Mouse (Mus musculus) gastrocnemius, postnatal 10 days (tissue): Measurements from ENCODE around the gene Meis1. TPM values are rescaled to one million over a fixed set of nuclear protein-coding genes. Genes with fewer than 3 reads are reported as not detected.

Experiments used
- DNase-seq: peaks from one replicate; pipeline ENCODE4 v3.0.0; 2021; ENCODE audit warnings: mixed read lengths
- total RNA-seq, 2 experiments: library from RNA; stranded (reverse); gene quantifications; 2 replicates each; pipeline ENCODE4 v1.2.3; 2021

Meis1 gene
- total RNA-seq, 2 experiments from 2014 or later, result 6.0 to 7.1 TPM

- no peak for DNase-seq
Observed at GRCm38 (mm10) chr11:18990244-18990677, 28.5 kb downstream of the Meis1 start.

DNA sequence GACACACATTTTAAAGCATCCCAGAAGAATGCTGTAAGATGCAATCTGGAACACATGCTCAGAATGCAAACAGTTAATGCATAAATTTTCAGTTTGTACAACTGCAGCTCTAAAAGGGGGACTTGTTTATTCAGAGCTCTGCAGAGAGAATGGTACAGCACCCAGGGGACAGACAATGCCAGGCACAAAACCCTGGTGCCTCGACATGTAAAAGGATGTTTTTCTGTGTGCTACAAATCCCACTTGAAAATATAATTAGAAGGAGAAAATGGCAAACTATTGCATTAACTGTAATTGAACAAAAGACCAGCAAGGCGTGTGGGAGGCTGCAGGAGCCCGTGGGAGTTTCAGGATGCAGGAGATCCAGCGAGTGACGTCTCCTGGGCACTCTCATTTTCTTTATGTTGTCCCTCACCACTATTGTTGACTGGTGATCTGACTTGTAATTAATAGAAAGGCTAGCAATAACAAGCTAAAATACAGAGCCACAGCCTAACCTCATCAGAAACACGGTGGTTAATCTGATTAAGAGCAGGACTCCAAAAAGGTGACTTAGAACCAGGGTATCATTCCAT lies 29.0 kb downstream of the Meis1 start:
- DNase-seq, result no peak

GRCm38 (mm10) chr11:18988637-18989263 lies 30.0 kb downstream of the Meis1 start:
- no peak for DNase-seq

DNA sequence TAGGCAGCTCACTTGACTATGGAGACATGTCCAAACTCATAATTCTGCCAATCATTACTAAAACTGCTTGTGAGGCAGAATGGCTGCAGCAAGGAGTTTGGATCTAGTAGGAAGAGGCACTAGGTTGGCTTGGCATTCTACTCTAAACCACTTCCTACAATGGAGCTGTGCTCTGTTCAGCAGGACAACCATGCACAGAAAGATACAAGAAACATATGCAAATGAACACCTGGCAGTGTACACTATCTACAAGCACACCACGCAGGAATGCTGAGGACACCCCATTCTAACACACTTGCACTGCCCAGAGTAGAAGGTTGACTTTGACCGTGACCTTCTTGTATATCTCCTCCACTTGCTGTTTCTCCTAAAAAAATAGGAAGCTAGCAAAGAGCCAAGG lies 35.0 kb downstream of the Meis1 start:
- DNase-seq, result no peak

DNA sequence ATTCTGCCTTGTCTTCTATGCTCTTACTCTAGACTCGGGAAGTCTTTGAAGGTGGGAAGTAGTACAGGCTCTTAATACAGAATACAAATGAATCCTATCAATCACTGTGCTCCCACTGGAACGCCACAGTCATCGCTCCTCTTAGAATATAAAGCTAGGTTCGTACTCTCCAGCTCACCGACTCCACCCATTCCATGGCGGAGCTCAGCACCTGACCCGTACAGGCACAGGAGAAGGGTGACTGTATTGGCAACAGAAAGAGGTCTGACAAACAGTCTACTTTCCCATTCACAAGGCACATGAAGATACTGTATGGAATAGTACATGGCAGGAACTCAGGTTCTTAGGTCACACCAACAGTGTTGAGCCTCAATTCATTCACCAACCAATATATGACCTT lies 35.5 kb downstream of the Meis1 start:
- DNase-seq, result no peak

- DNase-seq, result no peak
Observed at GRCm38 (mm10) chr11:18982331-18982730, 36.5 kb downstream of the Meis1 start.

DNA sequence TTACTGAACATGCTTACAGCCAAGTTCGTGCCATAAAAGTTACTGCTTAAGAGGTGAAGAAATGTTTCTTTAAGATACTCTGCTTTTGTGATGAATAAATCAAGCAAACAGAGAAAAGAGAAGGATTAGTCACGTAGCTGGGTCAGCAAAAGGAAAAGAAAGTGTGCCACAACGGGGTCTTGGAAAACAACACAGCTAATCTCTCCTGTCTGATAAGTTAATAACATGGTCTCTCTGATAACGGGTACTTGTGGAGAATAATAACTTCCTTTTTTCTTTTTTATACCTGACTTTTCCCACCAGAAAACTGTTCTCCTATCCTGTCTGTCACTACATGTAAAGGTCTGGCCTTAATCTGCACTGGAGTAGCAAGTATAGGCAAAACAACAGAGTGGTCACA lies 37.4 kb downstream of the Meis1 start:
- no peak for DNase-seq

DNA sequence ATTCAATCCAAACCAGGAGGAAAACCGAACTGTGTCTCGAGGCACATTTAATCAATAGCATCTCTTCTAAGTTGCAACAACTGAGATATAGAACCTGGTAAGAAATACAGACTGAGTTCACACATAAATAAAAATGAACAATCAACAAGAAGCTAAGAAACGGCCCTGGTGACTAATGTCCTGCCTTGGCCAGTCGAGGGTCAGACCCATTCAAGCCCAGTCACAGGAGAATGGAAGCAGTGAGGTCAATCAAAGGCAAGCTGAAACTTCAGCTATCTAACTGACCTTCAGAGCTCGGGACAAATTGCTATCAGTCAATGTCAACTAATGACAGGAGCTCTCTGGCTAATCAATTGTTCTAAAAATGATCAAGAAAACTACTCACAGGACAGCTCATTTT lies 38.2 kb downstream of the Meis1 start:
- no peak for DNase-seq

DNA sequence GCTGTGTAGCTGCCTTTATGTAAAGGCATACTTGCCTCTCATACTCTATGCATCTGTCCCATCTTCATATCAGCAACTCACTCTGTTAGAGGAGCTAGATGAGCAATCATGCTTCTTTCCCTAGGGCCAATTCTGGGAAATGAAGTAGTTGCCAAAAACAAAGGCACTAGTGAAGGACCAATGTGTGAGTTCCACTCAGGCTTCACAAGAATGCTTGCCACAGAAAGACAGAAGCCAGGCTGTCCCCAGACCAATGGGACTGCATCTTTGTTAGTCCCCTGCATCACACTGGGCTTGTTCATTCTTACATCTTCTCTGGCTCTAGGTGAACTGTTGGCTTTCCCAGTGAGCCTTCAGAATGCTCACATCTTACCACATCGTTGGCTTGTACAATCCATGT lies 43.7 kb downstream of the Meis1 start:
- DNase-seq, result no peak

DNA sequence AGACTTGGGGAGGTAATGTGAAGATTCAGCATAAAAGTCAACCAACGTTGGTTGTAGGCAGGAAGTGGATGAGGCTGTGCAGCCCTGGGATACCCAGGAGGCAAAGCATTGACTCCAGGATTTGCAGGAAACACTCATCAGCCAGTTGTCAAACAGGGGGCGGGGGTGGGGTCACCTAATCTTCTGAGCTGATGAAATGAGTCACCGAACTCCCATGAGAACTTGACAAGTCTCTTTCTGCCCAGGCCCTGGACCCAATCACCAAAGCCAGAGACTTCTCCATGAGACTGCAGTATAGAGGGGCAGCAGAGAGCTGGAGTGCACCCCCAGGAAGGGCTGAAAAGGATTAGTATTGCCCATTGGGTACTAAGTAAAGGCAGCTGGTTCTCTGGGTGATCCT lies 45.0 kb downstream of the Meis1 start:
- DNase-seq, result no peak

- DNase-seq, result no peak
Observed at GRCm38 (mm10) chr11:18972968-18973367, 45.8 kb downstream of the Meis1 start.

- DNase-seq, result no peak
Observed at GRCm38 (mm10) chr11:18971551-18971950, 47.2 kb downstream of the Meis1 start.

- no peak for DNase-seq
Observed at GRCm38 (mm10) chr11:18969920-18970336, 48.9 kb downstream of the Meis1 start.

DNA sequence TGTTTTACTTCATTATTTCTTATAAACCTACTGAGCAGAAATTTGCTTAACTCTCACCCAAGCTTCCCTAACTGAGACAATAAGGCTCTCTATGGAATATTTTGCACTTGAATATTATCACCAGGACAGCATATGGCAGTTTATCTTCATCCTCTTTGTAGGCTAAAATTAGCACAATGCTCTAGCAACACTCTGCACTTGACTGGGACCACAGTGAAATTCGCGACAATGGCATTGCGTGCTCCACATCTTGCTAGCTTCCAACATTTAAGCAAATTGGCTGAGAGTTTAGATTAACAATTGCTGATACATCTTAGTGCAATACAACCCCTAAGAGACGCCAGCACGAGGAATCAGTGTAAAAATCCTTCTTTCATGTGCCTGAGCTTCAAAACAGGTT lies 54.4 kb downstream of the Meis1 start:
- DNase-seq, result no peak

- no peak for DNase-seq
Observed at GRCm38 (mm10) chr11:18963202-18964136, 55.3 kb downstream of the Meis1 start.

GRCm38 (mm10) chr11:18959465-18959864 lies 59.3 kb downstream of the Meis1 start:
- no peak for DNase-seq

DNA sequence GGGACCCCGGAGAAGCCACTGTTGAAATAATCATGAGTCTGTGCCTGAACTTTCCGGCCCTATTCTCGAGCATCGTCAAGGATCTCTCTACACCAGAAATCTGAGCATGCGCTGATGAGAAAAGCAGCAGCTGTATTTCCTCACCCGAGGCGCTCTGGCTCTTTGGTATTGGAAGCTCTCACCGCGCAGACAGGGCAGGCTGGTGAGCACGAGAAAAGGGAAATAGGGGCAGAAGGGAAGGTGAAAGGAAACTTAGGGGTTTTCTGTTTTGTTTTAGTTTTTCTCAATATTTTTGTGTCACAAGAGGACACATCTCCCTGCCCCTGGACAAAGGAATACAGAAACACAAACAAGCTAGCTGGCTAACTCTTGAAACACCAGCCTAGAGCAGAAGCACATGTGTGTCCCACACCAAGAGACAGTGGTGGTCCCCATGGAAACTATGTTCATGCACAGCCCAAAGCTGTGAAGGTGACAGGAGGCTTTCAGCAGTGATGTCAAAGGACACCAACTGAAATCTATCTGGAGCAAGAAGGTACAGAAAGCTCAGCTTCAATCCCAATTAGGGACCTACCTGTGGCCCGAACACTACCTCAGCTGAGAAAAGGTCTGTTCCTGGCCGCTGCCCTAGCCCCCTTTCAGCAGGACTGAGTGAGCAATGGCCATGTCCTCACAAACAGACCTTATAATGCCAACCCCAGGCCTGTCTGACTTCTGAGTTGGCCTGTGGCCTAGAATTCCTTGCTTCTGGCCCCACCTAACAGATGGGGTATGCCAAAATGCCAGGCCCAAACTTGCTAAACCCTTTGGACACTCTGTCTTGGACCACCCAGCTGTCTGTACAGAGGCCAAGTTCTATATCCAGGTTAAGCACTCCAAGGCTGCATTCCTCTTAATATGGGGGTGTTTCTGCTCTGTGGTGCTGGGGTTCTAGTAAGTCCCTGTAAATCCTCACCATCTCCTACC lies 60.7 kb downstream of the Meis1 start:
- no peak for DNase-seq

DNA sequence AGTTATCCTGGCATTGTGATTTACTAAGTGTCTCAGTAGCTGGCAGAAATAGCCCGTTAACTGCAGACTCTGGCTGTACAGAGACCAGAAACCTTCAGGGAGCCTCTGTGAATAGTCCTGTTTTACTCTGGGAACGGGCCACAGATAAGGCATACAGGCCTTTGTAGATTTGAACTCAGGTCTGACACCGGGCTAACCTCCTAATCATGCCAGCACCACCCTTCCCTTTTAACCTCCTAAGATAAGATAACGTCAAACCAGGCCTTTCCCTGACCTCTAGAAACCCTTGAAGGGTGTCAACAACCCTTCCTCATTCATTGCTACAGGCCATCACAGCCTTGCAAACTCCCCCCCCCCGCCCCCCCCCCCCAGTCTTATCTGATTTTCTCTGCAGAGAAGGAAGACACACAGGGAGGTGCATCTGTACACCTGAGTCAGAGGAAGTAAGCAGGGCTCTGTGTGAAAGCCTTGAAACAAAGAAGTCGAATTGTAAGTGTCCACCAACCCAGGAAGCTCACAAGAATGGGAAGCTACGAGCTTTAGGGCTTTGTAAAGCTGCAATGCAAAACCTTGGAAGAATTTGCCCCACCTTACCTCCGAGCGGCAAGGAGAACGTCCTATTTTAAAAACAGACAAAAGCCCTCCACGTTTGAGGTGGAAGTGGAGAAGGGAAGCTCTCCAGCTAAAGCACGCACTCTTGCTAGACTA lies 61.5 kb downstream of the Meis1 start:
- DNase-seq, result no peak

DNA sequence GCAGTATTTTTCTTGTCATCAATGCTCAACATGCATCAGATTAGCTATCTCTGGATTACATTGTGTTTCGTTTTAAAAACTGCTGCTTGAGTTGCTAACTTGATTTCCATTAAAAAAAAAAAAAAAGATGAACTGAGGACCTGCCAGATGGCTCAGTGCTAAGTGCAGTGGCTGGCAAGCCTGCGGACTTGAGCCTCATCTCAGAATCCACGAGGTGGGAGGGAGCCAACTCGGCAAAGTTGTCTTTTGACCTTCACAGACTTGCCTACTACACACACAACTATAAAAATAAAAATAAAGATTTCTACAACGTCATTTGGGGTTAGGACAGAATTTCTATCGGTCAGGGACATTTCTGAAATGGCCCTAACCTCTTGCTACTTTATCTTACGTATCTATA lies 62.8 kb downstream of the Meis1 start:
- peak; percentile 48 for DNase-seq

DNA sequence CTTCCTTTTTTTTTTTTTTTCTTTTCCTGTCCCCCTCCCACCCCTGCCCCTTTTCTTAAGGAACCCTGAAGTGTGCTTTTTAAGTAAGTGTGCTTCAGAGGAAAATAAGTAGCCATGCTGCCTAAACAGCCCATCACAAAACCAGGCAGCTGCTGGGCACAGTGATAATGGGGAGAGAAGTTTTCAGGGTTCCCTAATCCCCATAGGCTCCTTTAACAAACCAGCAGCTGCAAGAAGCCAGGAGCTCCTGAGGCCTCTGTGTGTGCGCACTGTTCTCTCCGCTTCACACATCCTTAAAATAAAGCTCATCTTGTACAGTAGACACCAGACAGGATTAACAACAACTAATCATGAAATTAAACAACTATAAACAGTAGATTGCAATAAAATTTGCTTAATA lies 63.9 kb downstream of the Meis1 start:
- DNase-seq, result no peak

DNA sequence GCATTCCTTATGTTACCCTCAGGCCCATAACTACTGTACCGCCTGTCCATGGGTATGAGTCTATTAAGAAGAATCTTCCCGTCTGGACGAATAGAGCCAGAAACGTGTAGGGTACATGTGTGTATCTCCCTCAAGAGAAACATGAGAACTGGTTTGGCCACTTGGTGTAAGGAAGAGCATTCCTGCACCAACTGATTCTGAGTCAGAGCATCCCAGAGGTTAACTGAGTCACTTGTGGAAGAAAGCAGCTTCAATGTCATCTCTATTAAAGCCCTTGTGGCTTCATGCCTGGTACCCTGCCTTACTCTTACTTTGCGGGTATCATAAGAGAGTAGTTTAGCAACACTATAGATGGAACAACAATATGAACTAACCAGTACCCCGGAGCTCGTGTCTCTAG lies 64.9 kb downstream of the Meis1 start:
- no peak for DNase-seq
